Mouse (Mus musculus) lung, embryonic 14.5 days (tissue): ENCODE data around the gene Mylk. TPM values are rescaled to one million over a fixed set of nuclear protein-coding genes. Genes with fewer than 3 reads are reported as not detected.

Source experiments
- ATAC-seq: fragments of 200-750 bp; cut with Nextera tagmentation; 2 replicates; pipeline ENCODE4 v1.8.0; 2017; ENCODE audit warnings: mild to moderate bottlenecking, moderate TSS enrichment, moderate library complexity; ENCODE audit not compliant: insufficient read depth
- DNase-seq: peaks from one replicate; pipeline ENCODE4 v3.0.0-alpha.2; 2015
- H3K27ac ChIP-seq: fragments of 300-500 bp; sonication (generic); 2 replicates; pipeline ENCODE4 v1.5.1; 2014; ENCODE audit warnings: low read depth, mild to moderate bottlenecking, moderate library complexity
- H3K27me3 ChIP-seq: fragments of 300-500 bp; sonication (generic); 2 replicates; pipeline ENCODE4 v1.6.1; 2014; ENCODE audit warnings: low read length, control low read depth; ENCODE audit not compliant: insufficient read depth
- H3K36me3 ChIP-seq: fragments of 300-500 bp; sonication (generic); 2 replicates; pipeline ENCODE4 v1.6.1; 2014; ENCODE audit warnings: control low read depth; ENCODE audit not compliant: insufficient read depth
- H3K4me1 ChIP-seq: fragments of 300-500 bp; sonication (generic); 2 replicates; pipeline ENCODE4 v1.6.1; 2014; ENCODE audit warnings: antibody characterized with exemption, control low read depth; ENCODE audit not compliant: insufficient read depth
- H3K4me2 ChIP-seq: fragments of 300-500 bp; sonication (generic); 2 replicates; pipeline ENCODE4 v1.6.1; 2014; ENCODE audit warnings: mild to moderate bottlenecking
- H3K4me3 ChIP-seq: fragments of 300-500 bp; sonication (generic); 2 replicates; pipeline ENCODE4 v1.5.1; 2014; ENCODE audit warnings: low read depth, low read length
- H3K9ac ChIP-seq: fragments of 300-500 bp; sonication (generic); 2 replicates; pipeline ENCODE4 v1.6.1; 2014
- H3K9me3 ChIP-seq: fragments of 300-500 bp; sonication (generic); 2 replicates; pipeline ENCODE4 v1.6.1; 2016; ENCODE audit warnings: low read depth, low read length, control low read depth
- CTCF ChIP-seq: IDR thresholded peaks from 2 replicates; pipeline ENCODE4 v1.5.1; 2016; ENCODE audit warnings: antibody characterized with exemption, low read depth
- WGBS: fragments of 180-500 bp; shearing (Covaris S2); extraction: QIAGEN DNeasy Blood & Tissue Kit; methylation state at CpG from one replicate; pipeline ENCODE4 v1.1.7; 2014; 5-methylcytosine and 5-hydroxymethylcytosine counted together
- polyA plus RNA-seq: library from polyadenylated mRNA; unstranded; fragments of >200 nt; fragmentation: Nextera tagmentation; extraction: Ambion mirVana; gene quantifications from 2 replicates; pipeline ENCODE4 v1.2.1, GENCODE M21; 2014

Mylk gene
- polyA plus RNA-seq, 1 experiment from 2014 or later = 122 TPM

DNA sequence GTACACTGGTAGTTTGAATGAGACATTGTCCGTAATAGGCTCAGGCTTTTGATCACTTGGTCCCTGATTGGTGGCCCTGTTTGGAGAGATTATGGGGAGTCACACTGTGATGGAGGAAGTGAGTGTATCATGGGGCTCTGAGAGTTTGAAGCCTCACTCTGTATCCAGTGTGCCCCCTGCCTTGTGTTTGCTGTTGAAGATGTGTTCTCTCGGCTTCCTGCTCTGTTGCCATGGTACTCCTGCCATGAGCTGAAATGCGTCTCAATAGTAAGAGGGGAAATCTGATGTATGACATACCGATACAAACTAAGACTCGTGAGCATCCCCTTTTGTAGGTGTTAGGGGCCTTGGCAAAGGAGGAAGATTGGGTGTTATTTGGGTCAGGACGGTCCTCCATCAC, 99.8 kb downstream of the Mylk start:
- Histone ChIP-seq H3K4me2 (no peak overlapping the region), H3K36me3 (no peaks in the 10 kb centered on the region), H3K9ac (no peak overlapping the region), H3K4me1 (no peaks in the 10 kb centered on the region), H3K27ac (no peak overlapping the region), H3K4me3 (no peak overlapping the region), H3K27me3 (no peaks in the 10 kb centered on the region), H3K9me3 (no peaks in the 10 kb centered on the region)
- TF ChIP-seq CTCF = no peak
- ATAC-seq (no peak), DNase-seq (no peak)
- WGBS = 71% methylated on average over 6 of the region's 6 CpGs

DNA sequence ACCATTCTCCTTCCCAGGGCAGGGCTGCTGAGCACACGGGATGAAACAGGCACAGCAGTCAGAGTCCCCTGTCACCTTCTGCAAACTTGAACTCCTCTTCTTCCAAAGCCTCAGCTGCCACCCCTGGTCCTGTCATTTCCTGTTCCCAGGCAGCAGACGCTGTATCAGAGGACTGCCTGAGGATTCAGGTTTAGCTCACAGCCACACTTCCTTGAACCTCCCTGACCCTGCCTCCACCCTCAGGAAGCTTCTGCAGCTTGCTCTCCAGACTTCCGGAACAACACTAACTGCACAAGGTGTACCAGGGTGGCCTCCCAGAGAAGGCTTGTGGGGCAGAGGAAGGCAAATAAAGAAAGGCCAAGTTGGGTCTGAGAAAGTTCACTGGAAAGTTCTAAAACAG, 102.6 kb downstream of the Mylk start:
- no peak for TF ChIP-seq CTCF
- no peaks in the 10 kb centered on the region for H3K27me3 ChIP-seq
- no peak overlapping the region for H3K4me3 ChIP-seq
- no peaks in the 10 kb centered on the region for H3K9me3 ChIP-seq
- H3K4me2 ChIP-seq = no peak overlapping the region
- no peak overlapping the region for H3K9ac ChIP-seq
- DNase-seq = peak; percentile 38
- no peak overlapping the region for H3K27ac ChIP-seq
- WGBS = 48% methylated on average over 3 of the region's 3 CpGs
- H3K4me1 ChIP-seq = no peaks in the 10 kb centered on the region
- no peaks in the 10 kb centered on the region for H3K36me3 ChIP-seq
- ATAC-seq = peak; percentile 35; the same call in 1 of the 2 replicates

DNA sequence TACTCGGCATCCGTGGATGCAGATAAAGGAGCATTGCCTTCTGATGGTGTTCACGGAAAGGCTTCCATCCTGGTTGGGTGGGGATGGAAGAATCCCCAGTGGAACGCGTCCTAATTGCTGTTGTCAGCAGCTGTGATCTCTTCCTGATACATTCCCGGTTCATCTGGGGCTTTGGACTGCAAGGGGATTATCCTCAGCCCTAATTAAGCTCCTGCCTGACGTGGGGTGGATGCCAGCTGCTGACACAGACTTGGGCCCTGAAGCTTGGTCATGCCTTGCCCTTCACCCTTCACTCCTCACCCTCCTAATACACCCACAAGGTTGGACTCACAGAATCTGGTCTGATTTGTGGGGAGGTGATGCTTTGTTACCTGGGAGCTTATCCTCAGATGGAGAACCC, 109.1 kb downstream of the Mylk start:
- Histone ChIP-seq H3K27ac (no peak overlapping the region), H3K4me3 (no peak overlapping the region), H3K9ac (no peak overlapping the region), H3K36me3 (no peaks in the 10 kb centered on the region), H3K27me3 (no peaks in the 10 kb centered on the region), H3K4me2 (no peak overlapping the region), H3K9me3 (no peaks in the 10 kb centered on the region), H3K4me1 (no peaks in the 10 kb centered on the region)
- WGBS = 74% methylated on average over 7 of the region's 7 CpGs
- no peak for TF ChIP-seq CTCF
- no peak for DNase-seq
- no peak for ATAC-seq

DNA sequence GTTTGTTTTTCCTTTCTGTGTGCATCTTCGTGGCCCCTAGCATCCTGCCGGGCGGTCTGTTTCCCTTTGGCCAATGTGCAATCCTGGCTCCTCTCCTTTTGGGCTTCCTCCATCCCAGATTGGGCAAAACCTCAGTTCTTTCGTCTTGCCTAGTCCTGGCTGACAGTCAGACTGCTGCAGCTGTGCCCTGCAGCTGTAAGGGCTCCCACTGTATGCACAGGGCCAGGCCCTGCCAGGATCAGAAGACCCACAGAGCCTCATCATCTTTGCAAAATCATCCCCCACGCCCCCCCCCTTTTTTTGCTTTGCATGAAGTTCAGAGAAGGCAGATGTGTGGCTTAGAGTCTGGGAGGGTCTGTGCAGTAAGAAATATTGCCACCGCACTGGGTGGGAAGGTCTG, 110.1 kb downstream of the Mylk start:
- Histone ChIP-seq H3K4me2 (no peak overlapping the region), H3K4me3 (no peak overlapping the region), H3K27me3 (no peaks in the 10 kb centered on the region), H3K9me3 (no peaks in the 10 kb centered on the region), H3K9ac (no peak overlapping the region), H3K4me1 (no peaks in the 10 kb centered on the region), H3K27ac (peak overlapping the region; percentile 40), H3K36me3 (no peaks in the 10 kb centered on the region)
- 61% methylated on average over 6 of the region's 6 CpGs for WGBS
- DNase-seq (peak; percentile 40), ATAC-seq (peak; percentile 69)
- no peak for TF ChIP-seq CTCF

DNA sequence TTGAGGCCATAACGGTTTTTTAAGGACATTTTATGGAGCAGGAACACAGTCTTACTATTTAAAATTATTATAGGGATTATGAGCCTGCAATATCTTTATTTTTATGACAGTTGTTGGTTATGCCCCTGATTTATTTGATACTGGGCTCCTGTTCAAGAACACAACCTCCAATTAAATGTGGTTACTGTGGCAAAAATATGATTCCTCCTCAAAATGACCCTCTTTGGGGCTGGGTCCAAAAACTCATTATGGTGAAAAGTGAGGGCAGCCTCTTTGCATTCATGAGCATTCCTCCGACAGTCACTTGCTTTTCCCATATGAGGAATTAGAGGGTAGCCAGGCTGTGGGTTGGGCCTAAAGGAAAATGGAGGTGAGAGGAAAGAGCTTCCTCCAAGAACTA, 110.7 kb downstream of the Mylk start:
- H3K4me3 ChIP-seq = no peak overlapping the region
- no peak overlapping the region for H3K9ac ChIP-seq
- H3K4me1 ChIP-seq = no peaks in the 10 kb centered on the region
- 51% methylated on average over 2 of the region's 2 CpGs for WGBS
- H3K4me2 ChIP-seq = no peak overlapping the region
- ATAC-seq = no peak
- no peak for TF ChIP-seq CTCF
- peak; percentile 33 for DNase-seq
- H3K36me3 ChIP-seq = no peaks in the 10 kb centered on the region
- H3K27ac ChIP-seq = no peak overlapping the region
- H3K27me3 ChIP-seq = no peaks in the 10 kb centered on the region
- H3K9me3 ChIP-seq = no peaks in the 10 kb centered on the region

DNA sequence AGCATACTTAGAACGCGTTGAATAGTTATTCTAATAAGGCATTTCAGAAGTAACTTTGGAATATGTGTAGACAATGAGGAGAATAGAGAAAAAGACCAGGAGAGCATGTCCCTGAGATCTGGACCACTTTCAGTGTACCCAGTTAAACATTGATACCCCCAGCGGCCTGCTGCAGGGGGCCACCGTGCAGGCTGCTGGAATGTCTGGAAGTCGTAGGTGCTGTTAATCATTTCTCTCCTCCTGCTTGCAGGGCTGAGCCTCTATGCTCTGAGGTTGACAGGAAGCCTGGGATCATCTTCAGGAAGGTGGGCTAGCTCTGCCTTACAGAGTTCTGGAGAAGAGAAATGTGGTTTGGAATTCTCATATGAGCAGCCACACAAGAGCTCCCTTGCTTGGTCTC, 112.6 kb downstream of the Mylk start:
- Histone ChIP-seq H3K27ac (no peak overlapping the region), H3K4me2 (no peak overlapping the region), H3K27me3 (no peaks in the 10 kb centered on the region), H3K9me3 (no peaks in the 10 kb centered on the region), H3K4me3 (no peak overlapping the region), H3K4me1 (no peaks in the 10 kb centered on the region), H3K36me3 (no peaks in the 10 kb centered on the region), H3K9ac (no peak overlapping the region)
- DNase-seq (no peak), ATAC-seq (no peak)
- 55% methylated on average over 5 of the region's 5 CpGs for WGBS
- no peak for TF ChIP-seq CTCF

DNA sequence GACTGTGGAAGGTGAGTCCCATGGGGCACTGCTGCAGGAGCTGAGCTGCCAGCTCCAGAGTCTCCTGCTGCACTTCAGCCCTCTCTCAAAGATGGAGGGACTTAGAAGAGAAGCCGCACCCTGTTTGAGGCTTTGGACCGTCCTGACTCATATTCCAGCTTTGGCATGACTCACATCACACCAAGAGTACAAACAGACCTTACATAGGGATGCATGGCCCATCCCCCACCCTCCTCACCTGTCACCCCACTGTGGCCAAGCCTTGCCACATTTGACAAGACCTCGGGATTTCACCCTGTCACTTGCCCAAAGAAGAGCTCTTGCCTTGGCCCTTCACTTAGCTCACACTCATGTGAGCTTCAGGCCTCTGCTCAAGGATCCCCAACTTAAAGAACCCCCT, 115.8 kb downstream of the Mylk start:
- Histone ChIP-seq H3K9ac (no peak overlapping the region), H3K9me3 (no peaks in the 10 kb centered on the region), H3K36me3 (no peaks in the 10 kb centered on the region), H3K4me2 (no peak overlapping the region), H3K27me3 (no peaks in the 10 kb centered on the region), H3K4me1 (no peaks in the 10 kb centered on the region), H3K27ac (no peak overlapping the region), H3K4me3 (no peak overlapping the region)
- DNase-seq (no peak), ATAC-seq (no peak)
- WGBS = 81% methylated on average over 3 of the region's 3 CpGs
- TF ChIP-seq CTCF = no peak

DNA sequence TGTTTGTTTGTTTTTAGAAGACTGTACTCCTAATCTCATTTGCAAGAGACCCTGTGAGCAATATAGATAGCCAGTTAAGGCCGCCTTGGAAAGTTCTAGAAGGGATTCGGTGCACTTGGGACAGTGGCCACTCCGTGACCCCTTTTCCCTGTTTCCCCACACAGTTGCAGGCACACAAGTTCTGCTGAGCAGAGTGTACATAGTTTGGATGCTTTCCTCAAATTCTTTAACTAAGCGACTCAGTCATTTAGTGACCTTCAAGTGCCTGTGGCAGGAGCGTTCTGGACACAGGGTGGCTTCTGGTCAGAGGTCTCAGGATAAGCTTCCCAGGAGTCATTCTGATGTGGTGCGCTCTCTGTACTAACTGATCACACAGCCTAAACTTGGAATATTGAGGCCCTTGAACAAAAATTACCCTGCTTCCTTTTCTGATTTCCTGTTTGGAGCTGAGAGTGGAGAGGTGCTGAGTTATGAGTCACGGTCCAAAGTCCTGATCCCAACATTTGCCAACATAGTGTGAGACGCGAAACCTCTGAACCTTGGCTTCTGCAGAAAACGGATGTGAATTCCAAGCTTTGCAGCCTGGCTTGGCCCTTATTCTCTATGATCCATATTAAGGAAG, 116.8 kb downstream of the Mylk start:
- H3K4me3 ChIP-seq = no peak overlapping the region
- H3K9me3 ChIP-seq = no peaks in the 10 kb centered on the region
- DNase-seq (no peak), ATAC-seq (no peak)
- 52% methylated on average over 10 of the region's 10 CpGs for whole genome bisulfite sequencing
- no peak overlapping the region for H3K4me2 ChIP-seq
- no peak overlapping the region for H3K9ac ChIP-seq
- H3K27me3 ChIP-seq = no peaks in the 10 kb centered on the region
- no peaks in the 10 kb centered on the region for H3K4me1 ChIP-seq
- H3K27ac ChIP-seq = no peak overlapping the region
- no peaks in the 10 kb centered on the region for H3K36me3 ChIP-seq
- no peak for TF ChIP-seq CTCF
